Mouse (Mus musculus): ENCODE data around the gene Xpnpep2.

Xpnpep2 gene

DNA sequence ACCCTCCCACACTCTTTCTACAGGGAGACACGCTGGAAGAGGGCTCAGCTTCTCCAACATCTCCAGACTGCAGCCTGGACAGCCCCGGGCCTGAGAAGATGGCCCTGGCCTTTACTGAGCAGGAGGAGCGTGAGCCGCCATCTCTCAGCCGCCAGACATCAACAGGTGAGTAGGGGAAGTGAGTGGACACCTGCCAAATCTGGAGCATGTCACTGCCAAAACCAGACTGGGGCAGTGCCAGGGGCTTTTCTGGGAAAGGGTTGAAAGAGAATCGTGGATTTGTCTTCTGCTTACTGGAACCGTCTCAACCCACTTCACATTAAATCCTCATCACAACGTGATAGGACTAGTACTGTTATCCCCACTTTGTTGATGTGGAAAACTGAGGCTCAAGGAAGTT lies 48.9 kb downstream of the Xpnpep2 start:
- no peak for DNase-seq (ENCODE audit: inconsistent age in 2 of 2, low spot score in 1 of 2)

DNA sequence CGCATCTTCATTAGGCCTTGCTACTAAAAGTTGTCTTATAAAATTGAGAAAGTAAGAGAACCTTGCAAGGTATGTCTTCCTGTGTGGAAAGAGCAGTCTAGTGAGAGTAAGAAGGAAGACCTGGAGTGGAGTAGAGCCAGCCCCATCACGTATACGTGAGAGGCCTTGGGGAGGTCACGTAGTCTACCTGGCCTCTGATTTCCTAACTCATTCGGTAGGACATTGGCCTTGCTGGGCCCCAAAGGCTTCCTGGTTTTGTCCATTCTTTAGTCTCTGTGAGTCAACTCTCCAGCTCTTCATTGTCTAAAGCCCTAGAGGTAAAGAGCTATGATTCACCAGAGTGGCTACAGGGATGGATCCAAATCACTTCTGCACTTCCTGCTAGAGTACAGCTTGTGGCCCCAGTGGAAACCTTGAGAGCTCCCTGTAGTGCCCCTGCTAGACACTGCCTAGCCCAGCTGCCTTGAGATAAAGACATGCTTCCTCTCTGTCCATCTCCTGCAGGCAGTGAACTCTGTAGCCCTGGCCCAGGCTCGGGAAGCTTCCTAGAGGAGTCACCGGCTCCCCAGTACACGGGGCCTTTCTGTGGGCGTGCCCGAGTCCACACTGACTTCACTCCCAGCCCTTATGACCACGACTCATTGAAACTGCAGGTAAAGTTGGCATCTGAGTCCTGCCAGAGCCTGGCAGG lies 49.8 kb downstream of the Xpnpep2 start:
- no peak for DNase-seq (ENCODE audit: inconsistent age in 2 of 2, low spot score in 1 of 2)

DNA sequence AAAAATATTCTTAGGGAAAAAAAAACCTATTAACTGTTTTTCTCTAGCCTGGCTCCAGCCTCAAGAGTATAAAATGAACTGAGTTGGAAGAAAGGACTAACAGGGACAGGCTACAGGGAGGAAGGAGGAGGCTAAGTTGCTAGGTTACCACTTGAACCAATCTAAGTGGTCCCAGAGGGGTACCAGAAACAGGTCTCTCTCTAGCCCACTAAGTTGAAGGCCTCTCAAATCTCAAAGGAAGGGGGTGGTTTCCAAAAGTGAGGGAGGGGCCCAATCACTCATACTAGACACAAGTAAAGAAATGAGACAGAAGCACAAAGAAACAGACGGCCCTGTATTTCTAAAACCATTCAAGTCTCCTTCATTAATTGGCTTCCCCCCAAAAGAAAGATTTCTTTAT lies 61.4 kb downstream of the Xpnpep2 start:
- no peak for DNase-seq (ENCODE audit: inconsistent age in 2 of 2, low spot score in 1 of 2)

GRCm38 (mm10) chrX:48170368-48170767 lies 61.8 kb downstream of the Xpnpep2 start:
- DNase-seq (ENCODE audit: inconsistent age in 2 of 2, low spot score in 1 of 2), result no peak

DNA sequence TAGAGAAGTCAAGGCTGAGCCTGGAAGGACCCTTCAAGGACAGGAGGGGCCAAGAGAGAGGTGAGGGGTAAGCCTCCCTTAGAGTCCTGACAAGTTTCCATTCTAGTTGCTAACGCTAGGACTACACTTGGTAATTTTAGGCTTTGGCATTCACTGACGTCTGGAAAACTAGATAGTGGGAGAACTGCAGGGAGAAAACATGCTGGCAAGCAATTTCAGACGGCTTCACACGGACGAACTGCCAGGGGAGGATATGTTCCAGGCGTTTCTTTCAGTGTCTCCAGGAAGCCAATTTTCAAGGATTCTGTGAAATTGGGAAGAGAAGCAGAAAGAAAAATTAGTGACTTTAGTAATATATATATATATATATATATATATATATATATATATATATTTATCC lies 73.3 kb downstream of the Xpnpep2 start:
- DNase-seq (ENCODE audit: inconsistent age in 2 of 2, low spot score in 1 of 2), result no peak

DNA sequence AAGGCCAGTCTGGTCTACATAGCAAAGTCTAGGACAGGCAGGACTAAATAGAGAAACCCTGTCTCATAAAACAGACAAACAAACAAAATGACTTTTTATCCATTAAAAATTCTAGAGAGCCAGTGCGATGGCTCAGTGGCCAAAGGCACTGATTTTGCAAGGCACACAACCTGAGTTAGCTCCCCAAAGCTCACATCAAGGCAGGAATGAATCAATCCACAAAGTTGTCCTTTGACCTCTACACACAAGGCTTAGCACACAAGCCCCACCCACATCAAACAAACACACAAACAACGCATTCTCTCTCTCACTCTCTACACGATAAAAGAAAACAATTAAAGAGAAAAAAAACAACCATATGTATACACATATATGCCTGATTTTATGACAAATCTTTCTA lies 76.2 kb downstream of the Xpnpep2 start:
- no peak for DNase-seq (ENCODE audit: inconsistent age in 2 of 2, low spot score in 1 of 2)

Measured in adrenal gland, adult (tissue).